Mouse (Mus musculus): ENCODE measurements at regions not wholly inside any gene's neighbourhood (a gene's known extent, or its start where the extent isn't known, plus 50 kb on each side); places are given as distances from the start of the nearest gene placed in this dataset.

DNA sequence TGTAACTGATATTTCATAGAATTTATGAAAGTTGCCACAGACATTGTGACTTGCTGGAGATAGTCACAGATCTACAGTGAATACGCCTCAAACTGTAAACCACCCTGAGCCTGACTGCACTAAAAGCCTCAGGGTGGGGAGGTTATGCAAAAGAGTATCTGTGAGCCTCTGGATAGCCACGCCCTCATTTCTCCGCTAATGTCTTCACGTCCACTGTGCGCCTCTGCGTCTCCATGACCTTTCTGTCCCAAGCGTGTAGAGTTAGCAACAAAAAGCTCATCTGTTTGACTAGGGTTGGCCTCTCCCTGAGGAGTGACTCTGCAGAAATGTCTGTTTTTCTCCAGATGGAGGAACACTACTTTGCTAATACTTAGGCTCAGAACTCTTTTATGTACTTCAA, 170.8 kb upstream of the Gm49356 start:
- DNase-seq = no peak

DNA sequence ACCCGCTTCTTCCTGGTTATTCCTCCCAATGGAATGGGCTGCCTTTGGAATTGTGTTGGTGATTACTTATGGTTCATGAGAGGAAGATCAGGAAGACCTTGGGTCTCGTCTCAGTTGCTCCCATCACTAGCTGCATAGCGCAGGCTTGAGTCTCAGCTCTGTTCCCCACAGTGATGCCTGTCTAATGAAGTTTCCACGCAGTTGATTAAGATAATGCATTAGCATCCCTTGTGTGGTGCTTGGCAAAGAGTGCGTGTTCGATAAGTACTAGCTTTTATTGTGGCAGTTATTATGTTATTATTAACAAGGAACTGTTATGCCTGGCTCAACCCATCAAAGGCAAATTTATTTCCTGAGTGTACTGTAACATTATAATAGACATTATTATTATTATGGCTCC, 169.7 kb upstream of the Gm49356 start:
- no peak for DNase-seq

DNA sequence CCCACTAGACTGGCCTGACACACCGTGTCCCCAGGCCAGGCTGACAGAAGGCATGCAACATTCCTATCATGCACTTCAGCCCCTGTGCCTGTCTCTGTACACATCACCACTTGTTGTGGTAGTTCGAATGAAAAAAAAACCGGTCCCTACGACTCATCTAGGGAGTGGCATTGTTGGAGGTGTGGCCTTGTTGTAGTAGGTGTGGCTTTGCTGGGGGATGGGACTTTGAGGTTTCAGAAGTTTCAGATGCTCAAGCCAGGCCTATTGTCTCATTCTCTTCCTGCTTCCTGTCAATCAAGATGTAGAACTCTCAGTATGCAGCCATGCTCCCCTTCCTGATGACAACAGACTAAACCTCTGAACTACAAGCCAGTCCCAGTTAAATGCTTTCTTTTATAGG, 162.1 kb upstream of the Gm49356 start:
- peak in 1 of 2 experiments; percentile 1 for DNase-seq

DNA sequence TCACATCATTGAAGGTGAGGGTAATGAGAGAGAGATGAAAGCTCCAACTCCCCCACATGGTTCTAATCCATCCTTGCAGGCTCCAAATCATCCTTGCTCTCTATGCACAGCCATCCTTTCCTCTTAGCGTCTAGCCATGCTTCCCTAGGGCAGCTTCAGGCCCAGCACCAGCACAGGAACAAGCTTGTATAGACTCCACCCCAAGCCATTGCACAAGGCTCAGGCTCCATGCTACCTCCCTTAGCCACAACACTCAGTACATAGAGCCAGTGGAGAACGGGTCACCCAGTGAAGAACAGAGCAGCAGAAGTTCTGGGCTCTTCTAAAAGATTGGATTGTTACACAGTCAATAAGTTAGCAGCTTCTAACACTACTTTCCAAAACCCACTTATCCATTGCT, 160.8 kb upstream of the Gm49356 start:
- no peak for DNase-seq

DNA sequence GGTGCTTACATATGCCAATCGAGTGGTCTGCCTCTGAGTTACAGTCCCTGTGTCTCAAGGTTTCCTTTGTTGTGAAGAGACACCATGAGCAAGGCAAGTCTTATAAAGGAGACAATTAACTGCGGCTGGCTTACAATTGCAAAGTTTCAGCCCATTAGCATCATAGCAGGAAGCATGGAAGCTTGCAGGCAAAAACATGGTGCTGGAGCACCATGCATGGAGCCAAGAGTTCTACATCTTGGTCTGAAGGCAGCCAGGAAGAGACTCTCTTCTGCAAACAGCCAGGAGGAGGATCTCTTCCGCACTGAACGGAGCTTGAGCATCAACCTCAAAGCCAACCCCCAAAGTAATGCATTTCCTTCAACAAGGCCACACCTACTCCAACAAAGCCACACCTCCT, 158.2 kb upstream of the Gm49356 start:
- DNase-seq = no peak

DNA sequence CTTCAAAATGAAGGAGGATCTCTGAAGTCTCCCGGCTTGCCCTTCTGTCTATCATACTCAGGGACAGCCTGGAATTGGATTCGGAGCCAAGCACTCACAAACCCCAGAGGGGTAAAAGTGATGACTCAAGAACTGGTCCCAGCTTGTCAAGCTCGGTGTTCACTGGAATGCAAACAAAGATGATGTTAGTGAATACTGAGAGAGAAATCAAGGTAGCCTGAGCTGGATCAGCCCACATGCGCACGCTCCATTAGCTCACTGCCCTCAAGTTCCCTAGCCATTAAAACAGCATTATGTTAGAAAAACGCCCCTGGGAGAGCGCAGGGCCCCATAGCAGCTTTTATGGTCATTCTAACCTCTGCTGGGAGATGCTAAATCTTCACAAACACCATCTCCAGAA, 157.8 kb upstream of the Gm49356 start:
- no peak for DNase-seq

DNA sequence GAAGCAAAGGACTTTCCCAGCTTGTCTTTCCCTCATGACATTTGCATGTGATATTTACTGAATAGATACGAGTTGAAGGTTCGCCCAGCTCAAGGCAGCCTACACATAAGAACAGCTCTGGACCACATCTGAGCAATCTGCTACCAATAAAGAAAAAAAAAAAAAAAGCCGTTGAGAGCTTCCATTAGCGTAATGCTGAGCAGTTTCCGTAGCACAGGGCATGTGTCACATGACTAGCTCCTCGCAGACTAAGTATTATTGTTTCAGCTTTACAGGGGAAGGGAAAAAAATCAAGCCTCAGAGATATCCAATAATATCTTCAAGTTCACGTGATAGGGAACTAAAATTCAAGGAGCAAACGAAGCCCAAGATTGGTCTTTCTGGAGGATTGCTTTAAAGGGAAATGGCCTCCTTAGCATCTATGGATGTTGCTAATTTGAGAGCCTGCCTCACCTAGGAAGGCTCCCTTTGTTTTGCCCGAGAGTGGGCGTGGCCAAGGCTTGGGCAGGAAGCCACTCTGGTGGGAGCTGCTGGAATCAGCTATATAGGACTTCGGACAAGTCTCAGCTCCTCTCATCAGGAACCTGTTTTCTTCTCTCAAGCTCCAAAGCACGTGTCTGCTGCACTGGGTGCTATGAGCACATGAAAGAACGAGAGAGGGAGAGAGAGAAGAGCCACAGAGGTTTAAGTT, 157.0 kb upstream of the Gm49356 start:
- no peak for DNase-seq
